9 mouse cellular contexts compared by ENCODE assay signal in the genomic region with DNA sequence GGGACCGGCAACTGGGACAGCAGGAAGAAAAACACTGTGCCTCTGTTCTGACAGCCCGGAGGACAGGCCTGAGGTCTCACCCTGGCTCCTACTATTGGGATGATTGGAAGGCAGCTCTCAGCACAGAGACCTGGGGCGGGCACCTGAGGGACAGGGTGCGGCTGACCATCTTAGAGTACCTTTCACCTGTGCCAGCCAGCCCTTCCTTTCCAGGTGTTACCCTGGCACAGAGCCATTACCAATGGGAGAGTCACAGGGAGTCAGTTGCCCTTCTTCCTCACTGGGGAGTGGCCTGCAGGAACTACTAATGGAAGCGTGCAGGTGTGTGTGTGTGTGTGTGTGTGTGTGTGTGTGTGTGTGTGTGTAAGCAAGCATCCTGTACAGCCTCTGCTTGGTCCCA.
"Had no signal": no experiment of that assay in that cellular context is flagged by ENCODE, and none has a peak within 500 bp of the region (broad histone marks: within the 10 kb centered on the region; RNA-seq: fewer than 3 reads in every experiment).

No protein-coding gene starts in this region.

- H3K27me3 ChIP-seq: hindbrain, embryonic 13.5 days; lung, embryonic 15.5 days; midbrain, embryonic 13.5 days had no signal

- H3K9ac ChIP-seq: hindbrain, embryonic 13.5 days; liver, embryonic 14.5 days; lung, embryonic 15.5 days; midbrain, embryonic 13.5 days had no signal

- H3K27ac ChIP-seq: hindbrain, embryonic 13.5 days; hindbrain, postnatal 0 days; kidney, postnatal 0 days; limb, embryonic 10.5 days; liver, embryonic 14.5 days; lung, embryonic 15.5 days; midbrain, embryonic 13.5 days had no signal

- DNase-seq: kidney, adult 8-10 months; right cerebral cortex, postnatal 14 days had no signal

- H3K4me2 ChIP-seq: hindbrain, embryonic 13.5 days; lung, embryonic 15.5 days; midbrain, embryonic 13.5 days had no signal

- H3K4me3 ChIP-seq: hindbrain, embryonic 13.5 days; limb, embryonic 10.5 days; lung, embryonic 15.5 days; midbrain, embryonic 13.5 days had no signal

- ATAC-seq: hindbrain, postnatal 0 days; midbrain, embryonic 13.5 days had no signal

- H3K9me3 ChIP-seq: hindbrain, embryonic 13.5 days; limb, embryonic 10.5 days; lung, embryonic 15.5 days had no signal
